Mouse (Mus musculus): Measurements from ENCODE around the gene Fabp7. TPM values are rescaled to one million over a fixed set of nuclear protein-coding genes. Genes with fewer than 3 reads are reported as not detected.

Gene Fabp7
- 10 to 100 TPM; 45.3 to 56.9 TPM for total RNA-seq (2021)
- long read RNA-seq, experiment 1, transcript Fabp7-201 (4 exons, 804 nt), result major isoform, 62 of 68 reads
- long read RNA-seq, experiment 1, partial matches to known transcripts, result 4 of 68 reads
- long read RNA-seq, experiment 1, other reads (novel, unspliced or antisense), result 2 of 68 reads
- long read RNA-seq, experiment 2, transcript Fabp7-201 (4 exons, 804 nt), result major isoform, 30 of 34 reads
- long read RNA-seq, experiment 2, partial matches to known transcripts, result 2 of 34 reads
- long read RNA-seq, experiment 2, other reads (novel, unspliced or antisense), result 2 of 34 reads

DNA sequence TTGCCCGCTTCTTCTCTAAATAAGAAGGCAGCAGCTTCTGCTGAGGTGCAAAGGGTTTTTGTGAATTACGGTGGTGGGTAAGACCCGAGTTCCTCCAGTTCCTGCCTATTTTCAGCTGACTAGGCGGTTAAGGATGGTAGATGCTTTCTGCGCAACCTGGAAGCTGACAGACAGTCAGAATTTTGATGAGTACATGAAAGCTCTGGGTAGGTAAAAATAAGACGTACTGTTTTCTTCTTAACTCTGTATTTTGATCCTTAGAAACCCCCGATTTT is at the start of gene Fabp7:
Fabp7 (plus strand) TSS at position 6 of the 275 bp plus-strand sequence.
- DNase-seq (ENCODE audit: low spot score in 2 of 2), result no peak

DNA sequence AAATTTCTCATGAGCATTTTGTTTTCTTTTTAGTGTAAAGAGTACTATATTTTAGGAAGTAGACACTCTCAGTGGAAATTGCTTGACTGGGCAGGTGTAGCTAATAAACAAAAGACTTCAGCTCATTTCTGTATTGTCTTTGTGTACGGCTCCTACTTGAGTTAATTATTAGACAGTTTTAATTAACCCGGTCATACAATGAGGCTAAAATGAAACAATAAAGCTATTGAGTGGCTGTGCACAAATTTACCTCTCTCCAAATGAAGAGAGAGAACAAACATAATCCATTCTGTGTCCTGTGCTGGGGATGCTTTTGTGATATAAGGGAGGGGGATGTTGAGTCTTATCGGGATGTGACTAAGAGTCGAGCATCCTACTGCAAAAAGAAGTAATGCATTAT is 43.9 kb upstream of the Fabp7 start:
- DNase-seq (ENCODE audit: low spot score in 2 of 2), result no peak

- DNase-seq (ENCODE audit: low spot score in 2 of 2), result no peak
Measured at GRCm38 (mm10) chr10:57741351-57741750, 43.3 kb upstream of the Fabp7 start.

DNA sequence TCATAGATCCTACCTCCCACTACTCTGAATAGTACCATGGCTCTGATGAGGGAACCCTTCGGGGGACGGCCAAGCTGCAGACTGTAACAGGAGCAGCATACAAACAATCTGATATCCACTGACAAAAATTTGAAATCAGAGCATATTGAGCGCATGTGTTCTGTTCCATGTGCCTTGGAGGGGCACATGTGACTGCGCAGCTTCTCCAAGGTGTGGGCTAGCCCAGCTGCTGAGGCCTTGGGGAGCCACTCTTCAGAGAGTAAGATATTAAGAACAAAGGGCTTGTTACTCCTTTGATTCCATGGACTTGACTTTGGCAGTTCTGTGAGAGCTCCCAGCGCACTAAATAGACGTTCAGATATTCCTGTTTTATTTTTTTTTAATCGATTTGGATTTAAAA is 41.6 kb upstream of the Fabp7 start:
- DNase-seq (ENCODE audit: low spot score in 2 of 2), result no peak

GRCm38 (mm10) chr10:57743606-57744016 is 41.1 kb upstream of the Fabp7 start:
- peak; percentile 17 to 34 for DNase-seq (ENCODE audit: low spot score in 2 of 2)

- DNase-seq (ENCODE audit: low spot score in 2 of 2), result peak in 1 of 2 experiments; percentile 21
Measured at GRCm38 (mm10) chr10:57744128-57744765, 40.4 kb upstream of the Fabp7 start.

DNA sequence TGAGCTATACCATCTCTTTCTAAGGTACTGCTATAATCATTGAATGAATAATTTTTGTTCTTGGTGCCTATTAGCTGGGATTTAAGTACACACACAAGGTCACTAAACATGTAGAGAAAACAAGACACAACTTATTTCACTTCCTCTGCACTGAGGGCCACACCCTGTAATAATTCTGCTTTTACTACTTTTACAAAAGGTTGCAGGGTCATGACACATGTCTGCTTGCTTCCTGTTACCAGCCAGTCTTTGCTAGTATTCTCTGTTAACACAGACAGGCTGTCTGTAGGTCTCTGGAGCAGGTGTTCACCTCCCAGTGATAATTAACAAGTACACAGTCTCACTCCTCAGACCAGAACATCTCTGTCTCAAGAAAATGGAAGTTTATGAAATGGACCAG is 39.2 kb upstream of the Fabp7 start:
- DNase-seq (ENCODE audit: low spot score in 2 of 2), result no peak

DNA sequence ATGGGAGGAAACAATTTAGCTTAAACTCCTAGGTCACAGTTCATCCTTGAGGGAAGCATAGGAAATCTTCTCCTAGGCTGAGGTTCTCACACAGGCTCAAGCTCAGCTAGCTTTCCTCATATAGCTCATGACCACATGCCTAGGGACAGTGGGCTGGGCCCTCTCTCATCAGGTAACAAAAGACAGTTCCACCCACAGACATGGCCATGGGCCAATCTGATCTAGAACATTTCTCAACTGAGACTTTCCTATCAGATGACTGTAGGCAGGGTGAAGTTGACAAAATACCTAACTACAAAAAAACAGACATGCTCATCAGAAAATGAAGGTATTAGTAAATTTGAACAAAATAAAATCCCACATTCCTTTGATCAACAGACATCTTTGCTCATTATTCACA is 37.6 kb upstream of the Fabp7 start:
- no peak for DNase-seq (ENCODE audit: low spot score in 2 of 2)

DNA sequence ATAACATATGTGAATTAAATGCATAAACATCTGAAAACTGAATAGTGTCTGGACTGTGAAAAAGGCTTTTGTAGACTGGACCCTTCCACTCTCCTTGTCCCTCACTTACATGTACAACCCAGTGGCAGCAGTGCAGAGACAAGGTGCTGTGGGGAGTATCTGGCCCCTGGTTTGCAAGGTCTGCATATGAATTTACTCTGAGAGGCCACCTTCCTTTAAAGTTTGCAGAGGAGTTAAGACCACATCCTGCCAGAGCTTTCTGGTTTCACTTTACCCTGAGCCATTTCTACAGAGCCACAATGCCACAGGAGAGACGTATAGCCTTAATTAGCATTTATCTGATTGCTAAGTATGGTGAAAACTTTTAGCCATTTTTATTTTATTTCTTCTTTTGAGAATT is 31.3 kb upstream of the Fabp7 start:
- no peak for DNase-seq (ENCODE audit: low spot score in 2 of 2)

DNA sequence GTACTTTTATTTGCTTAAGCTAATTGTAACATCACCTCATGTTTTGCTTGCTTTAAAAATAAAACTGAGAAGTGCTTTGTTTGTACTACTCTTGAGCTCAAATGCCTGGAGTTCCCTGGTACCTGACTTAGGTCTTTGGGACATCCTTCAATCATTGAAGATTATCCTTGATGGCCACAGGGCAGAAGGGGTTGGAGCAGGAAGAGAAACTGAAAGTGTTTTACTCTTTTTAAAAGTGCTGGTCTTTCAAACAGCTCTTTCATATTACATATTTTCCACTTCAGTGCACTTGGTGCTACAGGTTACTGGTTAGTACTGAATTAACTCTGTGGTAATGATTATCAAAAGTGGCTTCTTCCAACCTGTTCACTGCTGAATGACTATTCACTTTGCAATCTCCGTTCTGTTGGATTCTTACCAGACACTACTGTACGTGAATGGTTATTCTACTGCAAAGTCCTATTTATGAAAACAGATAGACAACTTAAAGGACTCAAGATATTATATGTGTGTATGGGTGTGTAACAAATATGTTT is 29.4 kb upstream of the Fabp7 start:
- DNase-seq (ENCODE audit: low spot score in 2 of 2), result no peak

- no peak for DNase-seq (ENCODE audit: low spot score in 2 of 2)
Measured at GRCm38 (mm10) chr10:57758999-57759398, 25.7 kb upstream of the Fabp7 start.

GRCm38 (mm10) chr10:57760694-57761093 is 24.0 kb upstream of the Fabp7 start:
- DNase-seq (ENCODE audit: low spot score in 2 of 2), result no peak

- DNase-seq (ENCODE audit: low spot score in 2 of 2), result no peak
Measured at GRCm38 (mm10) chr10:57763044-57763443, 21.6 kb upstream of the Fabp7 start.

DNA sequence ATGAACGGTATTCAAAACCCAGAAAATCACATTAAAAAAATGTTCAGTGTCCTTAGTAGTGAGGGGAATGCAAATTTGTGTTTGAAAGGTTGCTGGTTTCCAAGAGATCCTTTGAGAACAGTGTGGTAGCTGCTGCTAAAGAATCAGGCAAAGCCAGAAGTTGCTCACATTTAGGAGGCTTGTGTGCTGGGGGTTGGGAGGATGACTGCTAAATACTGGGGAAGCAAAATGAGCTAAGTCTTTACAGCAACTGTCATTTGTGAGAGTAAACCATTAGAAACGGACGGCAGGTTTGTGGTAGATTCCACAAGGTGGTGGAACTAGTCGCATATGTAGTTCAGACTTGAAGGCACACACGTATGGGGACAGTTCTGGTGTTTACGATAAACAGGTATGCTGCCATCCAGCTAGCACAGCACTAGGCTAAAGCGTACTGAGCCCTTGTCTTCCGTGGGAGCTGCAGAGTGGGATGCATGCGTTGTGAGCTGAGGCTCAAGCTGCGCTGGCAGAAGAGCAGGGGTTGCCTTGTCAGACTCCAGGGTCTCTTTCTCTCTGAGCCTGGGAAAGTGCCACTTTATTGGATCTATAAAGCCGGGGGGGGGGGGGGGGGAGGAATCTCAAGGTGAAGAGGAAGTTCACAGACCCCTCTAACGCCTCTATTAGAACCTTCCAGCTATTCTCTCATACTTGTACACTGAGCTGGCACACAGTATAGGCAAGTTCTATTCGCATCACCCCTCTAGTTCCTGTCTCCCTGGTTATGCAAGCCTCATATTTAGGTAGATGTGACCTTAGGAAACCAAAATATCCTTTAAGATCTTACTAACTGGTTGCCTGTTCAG is 1.2 kb upstream of the Fabp7 start:
- peak; percentile 11 to 44 for DNase-seq (ENCODE audit: low spot score in 2 of 2)

DNA sequence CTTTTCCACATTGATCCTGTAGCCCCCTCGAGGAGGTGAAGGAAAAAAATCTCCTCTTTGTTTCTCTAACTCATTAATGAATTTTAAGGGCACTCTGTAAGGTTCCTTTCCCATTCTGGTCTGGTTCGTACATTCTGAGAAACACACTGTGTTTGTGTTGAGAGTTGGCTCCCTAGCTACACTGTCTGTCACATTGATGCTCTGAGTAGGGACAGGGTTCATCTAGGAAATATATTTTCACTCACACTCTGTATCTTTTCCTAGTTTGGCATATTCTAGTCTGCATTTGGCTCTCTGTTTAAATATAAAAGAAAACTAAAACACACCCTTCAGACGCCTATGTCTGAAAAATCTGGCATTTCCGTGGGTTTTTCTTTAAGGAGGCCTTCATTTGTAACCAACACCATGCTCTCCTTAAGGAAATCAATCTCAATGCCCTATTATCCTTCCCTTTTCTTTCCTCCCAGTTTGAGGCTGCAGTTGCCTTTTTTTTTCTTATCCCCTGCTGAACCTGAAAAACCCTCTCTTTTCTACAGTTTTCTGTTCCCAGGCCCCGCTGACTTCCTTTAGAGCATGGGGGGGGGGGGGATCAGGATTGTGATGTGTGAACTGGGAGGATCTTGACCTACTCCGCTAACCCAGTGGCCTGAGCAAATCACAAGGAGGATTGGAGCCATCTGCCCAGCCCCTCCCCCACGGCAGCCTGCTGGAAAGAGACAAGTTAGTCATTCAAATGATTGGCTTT is 378 bp upstream of the Fabp7 start:
- peak; percentile 57 to 64 for DNase-seq (ENCODE audit: low spot score in 2 of 2)

DNA sequence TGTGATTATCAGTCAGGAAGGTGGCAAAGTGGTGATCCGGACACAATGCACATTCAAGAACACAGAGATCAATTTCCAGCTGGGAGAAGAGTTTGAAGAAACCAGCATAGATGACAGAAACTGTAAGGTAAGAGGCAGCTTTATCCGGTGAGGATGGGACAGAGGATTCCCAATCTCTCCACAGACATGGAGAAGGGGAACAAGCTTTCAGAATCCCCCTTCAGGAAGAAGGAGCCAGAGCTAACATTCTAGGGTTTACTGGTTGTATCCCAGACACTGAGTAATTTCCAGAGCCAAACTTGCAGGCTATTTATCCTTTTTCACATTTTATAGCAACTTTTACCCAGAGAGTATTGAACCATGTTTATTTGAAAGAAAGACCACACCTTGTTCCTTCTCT is 871 bp downstream of the Fabp7 start:
- no peak for DNase-seq (ENCODE audit: low spot score in 2 of 2)

DNA sequence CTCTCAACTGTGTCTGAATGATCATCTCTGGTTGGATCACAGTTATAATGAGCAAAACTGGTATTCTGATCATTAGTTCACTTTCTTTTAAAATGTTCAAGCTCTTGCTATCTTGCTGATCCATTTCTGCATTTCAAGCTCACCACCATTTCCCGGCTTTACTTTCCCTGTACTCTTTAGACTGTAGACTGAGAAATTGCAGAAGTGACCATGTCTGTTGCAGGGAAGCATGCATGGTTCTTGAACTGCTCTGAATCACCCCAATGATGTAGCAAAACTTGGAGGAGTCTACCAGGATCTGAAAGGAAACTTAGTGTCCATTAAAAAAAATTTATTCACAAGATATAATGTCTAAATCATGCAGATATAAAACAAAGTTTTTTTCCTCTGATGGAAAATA is 8.3 kb downstream of the Fabp7 start:
- no peak for DNase-seq (ENCODE audit: low spot score in 2 of 2)

- DNase-seq (ENCODE audit: low spot score in 2 of 2), result no peak
Measured at GRCm38 (mm10) chr10:57794018-57794417, 9.3 kb downstream of the Fabp7 start, which contains the start of gene Smpdl3a. Gene Smpdl3a (plus strand): TSS chr10:57794335.

GRCm38 (mm10) chr10:57794491-57795461 is 10.1 kb downstream of the Fabp7 start:
- peak; percentile 11 to 25 for DNase-seq (ENCODE audit: low spot score in 2 of 2)

DNA sequence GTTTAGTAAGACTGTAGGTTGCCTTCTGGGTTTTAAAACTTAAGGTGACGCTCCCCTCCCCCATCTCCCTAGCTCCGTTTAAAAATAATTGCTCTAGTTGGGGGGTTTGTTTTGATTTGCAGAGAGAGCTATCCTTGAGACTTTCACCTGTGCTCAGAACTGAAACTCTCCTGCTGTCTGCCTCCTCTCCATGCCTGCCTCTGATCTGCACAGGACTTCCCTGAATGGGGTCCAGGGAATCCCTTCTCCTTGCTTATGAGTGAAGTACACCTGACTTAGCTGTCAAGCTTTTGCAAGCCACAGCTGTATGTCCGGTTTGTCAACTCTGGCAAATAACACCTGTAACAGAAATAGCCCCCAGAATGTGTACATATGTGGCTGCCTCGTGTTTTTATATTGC is 10.9 kb downstream of the Fabp7 start:
- no peak for DNase-seq (ENCODE audit: low spot score in 2 of 2)

Measured in left cerebral cortex, adult 18-20 months (tissue).